Mouse (Mus musculus) layer of hippocampus, adult 9-11 months (tissue): Measurements from ENCODE around the gene Hoxa5.

ENCODE experiments used
- DNase-seq: peaks from one replicate; pipeline ENCODE4 v3.0.0; 2022

The Hoxa5 gene

DNA sequence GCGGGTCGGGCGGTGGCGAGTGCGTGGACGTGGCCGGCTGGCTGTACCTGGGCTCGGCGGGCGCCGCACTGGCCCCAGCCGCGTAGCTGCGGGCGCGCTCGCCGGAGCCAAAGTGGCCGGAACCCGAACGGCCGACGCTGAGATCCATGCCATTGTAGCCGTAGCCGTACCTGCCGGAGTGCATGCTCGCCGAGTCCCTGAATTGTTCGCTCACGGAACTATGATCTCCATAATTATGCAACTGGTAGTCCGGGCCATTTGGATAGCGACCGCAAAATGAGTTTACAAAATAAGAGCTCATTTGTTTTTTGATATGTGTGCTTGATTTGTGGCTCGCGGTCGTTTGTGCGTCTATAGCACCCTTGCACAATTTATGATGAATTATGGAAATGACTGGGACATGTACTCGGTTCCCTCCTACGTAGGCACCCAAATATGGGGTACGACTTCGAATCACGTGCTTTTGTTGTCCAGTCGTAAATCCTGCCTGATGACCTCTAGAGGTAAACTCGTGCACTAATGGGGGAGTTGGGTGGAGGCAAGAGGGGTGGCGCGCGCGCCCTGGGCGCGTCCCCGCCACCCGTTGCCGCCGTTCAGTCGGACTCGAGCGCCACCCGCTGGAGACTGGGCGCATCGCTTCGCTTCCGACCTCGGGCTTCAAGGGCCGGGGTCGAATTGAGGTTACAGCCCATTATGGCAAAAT is at the start of gene Hoxa5:
Gene Hoxa5 (minus strand): TSS at position 538 of the 703 bp plus-strand sequence.
- no peak for DNase-seq

- no peak for DNase-seq
Observed at GRCm38 (mm10) chr6:52253511-52254500, 49.4 kb upstream of the Hoxa5 start.

DNA sequence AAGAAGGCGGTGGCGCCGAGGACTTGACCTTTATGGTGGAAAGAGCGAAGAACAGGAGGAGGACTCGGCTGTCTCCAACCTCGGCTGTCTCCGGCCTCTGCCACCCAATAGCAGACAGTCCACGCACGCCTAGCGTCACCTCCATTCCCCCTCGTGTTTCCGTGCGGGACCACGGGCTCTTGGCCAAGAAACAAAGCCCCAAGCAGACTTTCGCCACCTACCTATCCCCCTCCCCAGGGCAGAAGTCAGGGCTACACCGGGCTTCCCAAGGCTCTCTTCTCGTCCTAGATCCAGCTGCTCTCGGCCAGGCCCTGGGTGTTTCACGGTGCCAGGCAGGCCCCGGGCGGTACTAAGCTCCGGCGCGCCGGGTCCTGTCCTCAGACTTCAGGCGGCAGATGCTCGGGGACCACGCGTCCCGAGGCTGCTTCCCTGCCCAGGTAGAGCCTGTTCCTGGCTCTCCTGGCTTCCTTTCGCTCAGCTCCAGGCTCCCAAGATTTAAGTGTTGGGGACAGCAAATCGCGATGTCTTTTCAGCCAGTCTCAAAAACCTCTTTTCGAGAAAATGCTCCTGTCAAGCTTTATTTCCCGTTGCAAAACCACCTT is 48.5 kb upstream of the Hoxa5 start:
- no peak for DNase-seq

DNA sequence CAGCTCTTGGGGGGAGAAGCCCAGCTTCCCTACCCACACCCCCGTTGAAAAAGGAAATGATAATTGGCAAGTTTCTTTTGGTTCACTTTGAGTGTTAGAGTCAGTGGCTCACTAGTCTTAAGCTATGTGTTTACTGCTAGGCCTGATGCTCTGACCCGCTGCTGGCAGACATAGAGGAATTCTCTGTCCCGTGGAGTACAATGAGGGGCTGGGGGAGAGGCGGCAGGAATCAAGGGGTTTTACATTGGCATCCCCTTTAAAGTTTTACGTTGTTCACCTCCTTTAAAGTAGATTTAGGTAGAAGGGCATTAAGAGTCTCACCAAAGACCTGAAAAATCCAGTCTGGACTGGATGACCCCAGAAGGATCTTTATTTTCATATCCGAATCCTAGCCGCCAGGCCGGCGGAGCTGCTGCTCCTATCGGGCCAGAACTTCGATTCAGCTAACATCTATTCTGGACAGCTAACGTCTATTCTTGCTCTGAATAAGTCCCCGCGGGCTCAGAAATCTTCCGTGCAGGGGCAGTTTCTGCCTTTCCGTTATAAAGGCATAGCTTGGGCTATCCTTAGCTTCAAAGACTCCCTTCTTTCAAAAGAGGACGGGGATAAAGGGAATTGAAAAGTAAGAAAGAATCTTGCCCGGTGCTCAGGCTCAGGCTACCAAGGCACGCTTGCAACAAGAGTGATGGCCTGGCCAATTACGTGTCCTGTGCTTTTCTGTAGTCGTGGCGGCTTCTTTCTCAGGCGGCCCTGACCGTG is 47.8 kb upstream of the Hoxa5 start:
- no peak for DNase-seq

- no peak for DNase-seq
Observed at GRCm38 (mm10) chr6:52251177-52251879, 46.9 kb upstream of the Hoxa5 start.

DNA sequence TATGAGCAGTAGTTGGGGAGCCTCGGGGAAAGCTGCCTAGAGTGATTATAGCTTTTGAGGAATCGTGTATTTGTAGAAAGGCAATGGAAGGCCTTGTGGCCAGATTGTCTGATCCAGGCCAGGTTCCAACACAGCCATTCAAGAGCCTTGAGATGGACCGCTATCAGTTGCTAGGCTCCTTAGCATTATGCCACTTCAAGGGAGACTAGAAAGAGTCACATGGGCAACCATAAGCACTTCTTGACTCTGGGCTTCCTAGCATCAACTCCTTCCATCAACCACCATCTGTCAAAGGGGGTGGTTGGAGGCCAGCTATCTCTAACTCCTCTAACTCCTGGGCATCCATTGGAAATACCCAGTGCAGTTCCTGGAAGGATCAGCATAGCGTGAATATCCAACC is 45.4 kb upstream of the Hoxa5 start:
- no peak for DNase-seq

DNA sequence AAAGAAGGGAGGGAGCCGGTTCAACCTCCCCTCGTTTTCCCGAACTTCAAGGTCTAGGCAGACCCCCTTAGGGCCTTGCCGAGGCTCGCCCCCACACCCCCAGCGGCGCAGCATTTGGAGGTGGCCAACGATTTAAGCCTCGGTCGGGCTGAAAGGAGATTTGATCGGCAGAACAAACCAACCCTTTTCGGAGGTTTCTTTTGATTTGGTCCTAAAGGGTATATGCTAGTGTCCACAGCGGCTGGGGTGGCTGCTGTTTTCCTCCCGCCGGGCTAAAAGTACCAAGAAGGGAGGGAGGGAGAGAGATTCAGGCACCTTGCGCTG is 45.0 kb upstream of the Hoxa5 start:
- no peak for DNase-seq

DNA sequence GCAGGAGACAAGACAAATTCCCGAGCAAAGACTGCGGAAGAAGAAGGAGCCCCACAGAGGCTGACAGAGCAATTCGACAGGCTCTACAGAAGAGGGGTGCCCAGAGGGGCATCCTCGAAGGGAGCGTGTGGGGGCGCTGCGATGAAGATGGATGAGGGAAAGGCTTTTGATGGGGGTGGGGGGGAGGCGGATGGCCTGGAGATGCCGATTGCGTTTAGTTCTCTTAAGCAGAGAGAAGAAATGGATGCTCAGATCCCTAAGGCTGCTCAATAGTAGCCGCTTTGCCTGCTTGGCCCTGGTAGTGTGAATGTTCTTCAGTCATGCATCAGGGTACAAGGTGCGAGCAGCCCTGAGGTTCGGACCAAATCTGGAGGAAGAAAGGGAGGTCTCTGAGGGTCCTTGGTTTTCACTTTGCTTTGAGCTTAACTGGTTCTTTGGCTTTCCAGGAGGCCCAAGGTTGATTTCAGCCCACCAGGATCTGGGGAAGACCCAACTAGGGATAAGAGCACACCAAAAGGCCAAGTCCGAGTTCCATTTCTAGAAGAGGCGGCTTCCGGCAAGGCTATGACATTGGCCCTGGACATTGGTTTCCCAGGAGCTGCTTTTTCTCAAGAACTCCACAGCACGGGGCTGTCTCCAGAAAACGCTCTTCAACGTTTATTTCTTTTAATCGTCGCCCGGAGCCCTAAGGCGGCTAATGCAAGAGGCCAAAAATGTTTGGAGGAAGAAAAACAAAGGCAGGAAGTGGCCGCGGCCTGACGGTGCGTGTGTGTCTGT is 44.4 kb upstream of the Hoxa5 start:
- no peak for DNase-seq

GRCm38 (mm10) chr6:52247766-52248637 is 43.6 kb upstream of the Hoxa5 start:
- DNase-seq: no peak

DNA sequence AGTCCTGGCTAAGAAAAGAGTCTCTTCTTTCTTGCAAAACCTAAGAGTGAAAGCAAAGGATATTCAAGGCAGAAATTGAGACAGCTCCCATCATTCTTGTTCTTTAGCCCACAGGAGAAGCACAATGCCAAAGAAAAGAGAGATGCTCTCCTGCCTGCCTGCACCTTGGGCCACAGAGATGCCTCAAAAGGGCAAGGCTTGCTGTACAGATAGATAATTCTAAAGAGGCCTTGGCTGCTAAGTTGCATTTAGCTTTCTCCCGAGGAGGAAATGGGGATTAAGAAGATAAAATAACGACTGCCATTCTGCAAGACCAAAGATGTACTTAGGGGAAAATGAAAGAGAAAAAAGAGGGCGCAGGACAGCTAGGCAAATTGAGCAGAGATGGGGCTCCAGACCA is 42.5 kb upstream of the Hoxa5 start:
- no peak for DNase-seq

GRCm38 (mm10) chr6:52246403-52246803 is 42.0 kb upstream of the Hoxa5 start:
- no peak for DNase-seq

DNA sequence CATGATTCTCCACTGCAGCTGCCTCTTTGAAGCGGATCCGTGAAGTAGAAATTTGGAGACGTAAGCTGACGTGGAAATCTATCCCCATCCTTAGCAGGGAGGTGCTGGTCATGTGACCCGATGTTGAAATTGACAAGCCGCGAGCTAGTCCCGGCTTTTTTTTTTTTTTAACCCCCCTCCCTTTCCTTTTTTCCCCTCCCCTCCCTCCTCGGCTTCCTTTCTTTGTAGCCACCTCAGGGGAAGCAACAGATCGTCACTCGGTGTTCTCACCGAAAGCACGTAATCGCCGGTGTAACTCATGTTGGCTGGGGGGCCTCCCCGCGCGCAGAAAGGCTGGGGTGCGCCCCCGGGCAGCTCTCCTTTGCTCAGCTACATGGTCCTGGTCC is 41.4 kb upstream of the Hoxa5 start, which contains the start of gene Hoxa11:
Gene Hoxa11 (minus strand): TSS at position 54 of the 386 bp plus-strand sequence.
- DNase-seq: no peak

- no peak for DNase-seq
Observed at GRCm38 (mm10) chr6:52245040-52245756, 40.8 kb upstream of the Hoxa5 start.

DNA sequence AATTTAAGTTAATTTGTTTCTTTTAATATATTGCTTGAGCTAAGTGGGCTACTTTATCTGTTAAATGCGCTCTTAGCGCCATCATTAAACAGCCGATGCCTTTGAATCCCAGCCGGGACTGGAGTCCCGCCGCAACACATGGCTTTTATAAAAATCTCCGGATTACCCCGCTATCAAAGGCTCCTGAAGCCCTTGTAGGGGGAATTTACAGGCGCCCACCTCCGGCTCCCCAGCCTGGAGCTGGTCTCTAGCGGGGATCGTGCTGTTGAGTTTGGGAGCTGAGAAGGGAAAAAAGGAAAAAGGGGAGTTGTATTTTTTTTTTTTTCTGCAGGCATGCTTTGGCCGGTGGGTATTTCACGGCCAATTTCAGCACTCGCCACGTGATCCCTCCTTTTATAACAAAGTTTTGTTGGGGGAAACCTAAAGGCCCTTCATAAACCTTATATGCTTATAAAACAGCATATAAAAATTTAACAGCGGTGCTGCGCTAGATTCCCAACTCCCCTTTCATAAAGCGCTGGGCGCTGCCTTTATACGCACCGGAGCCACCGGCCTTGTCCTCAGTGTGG is 40.2 kb upstream of the Hoxa5 start:
- no peak for DNase-seq

GRCm38 (mm10) chr6:52243681-52244121 is 39.3 kb upstream of the Hoxa5 start:
- DNase-seq: no peak

GRCm38 (mm10) chr6:52242801-52243332 is 38.5 kb upstream of the Hoxa5 start:
- no peak for DNase-seq

- no peak for DNase-seq
Observed at GRCm38 (mm10) chr6:52241001-52241621, 36.7 kb upstream of the Hoxa5 start.

DNA sequence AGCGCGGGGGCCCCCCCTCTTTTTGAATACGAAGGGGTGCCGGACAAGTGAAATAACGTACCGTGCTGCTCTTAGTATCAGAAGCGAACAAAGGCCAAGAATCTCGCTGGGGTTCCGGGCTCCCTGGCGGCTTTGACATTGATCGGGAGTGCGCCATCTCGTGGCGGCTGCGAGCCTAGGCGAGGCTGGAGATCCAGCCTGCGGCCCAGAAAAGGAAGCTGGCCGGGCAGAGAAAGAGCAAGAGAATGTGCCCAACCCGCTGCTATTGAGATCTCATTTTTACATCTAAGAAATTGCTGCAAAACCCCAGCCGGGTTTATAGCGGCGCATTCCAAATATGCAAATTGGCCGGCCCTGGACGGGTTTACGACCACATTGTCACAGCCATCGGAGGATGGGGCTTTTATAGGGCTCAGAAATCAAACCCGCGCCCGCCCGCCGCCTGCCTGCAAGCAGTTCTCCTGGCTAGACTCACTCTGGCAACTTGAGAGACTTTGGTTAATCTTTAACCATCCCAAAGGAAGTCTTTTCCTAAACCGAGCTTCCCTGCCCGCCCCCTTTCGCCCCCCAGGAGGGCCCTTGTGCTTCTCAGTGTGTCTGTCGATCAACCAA is 36.1 kb upstream of the Hoxa5 start, which contains the start of gene Hoxa10:
Gene Hoxa10 (minus strand): TSS at position 466 of the 612 bp plus-strand sequence.
- peak; percentile 19 for DNase-seq
